Mouse (Mus musculus) gonadal fat pad, adult 2 months (tissue): ENCODE measurements around the gene Vps35l. TPM values are rescaled to one million over a fixed set of nuclear protein-coding genes. Genes with fewer than 3 reads are reported as not detected.

Experiments used
- DNase-seq: peaks from one replicate; pipeline ENCODE4 v3.0.0-alpha.2; 2012; ENCODE audit warnings: low read depth
- polyA plus RNA-seq: library from polyadenylated mRNA; depleted of rRNA; stranded (reverse); fragments of >200 nt; gene quantifications from 2 replicates; pipeline ENCODE4 v1.2.3, GENCODE M21; 2012

The Vps35l gene
- polyA plus RNA-seq, 1 experiment: 53.7 TPM

DNA sequence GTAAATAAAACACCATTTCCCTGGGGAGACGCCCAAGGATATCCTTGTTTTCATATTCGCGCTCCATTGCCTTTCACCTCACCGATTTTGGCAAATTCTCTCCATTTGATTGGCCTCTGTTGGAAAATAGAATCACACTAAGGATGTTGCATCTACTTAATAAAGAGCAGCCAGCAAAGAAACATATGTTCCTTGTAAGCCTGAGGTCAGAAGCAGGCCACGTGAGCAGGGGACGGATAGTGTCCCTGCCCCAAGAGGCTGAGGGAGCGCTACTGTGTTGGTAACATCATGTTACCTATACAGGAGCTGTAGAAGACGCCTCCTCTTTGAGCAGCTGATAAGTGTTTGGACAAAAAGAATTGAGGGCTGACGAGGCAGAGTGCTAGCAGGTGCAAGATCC, 36.5 kb downstream of the Vps35l start:
- no peak for DNase-seq

DNA sequence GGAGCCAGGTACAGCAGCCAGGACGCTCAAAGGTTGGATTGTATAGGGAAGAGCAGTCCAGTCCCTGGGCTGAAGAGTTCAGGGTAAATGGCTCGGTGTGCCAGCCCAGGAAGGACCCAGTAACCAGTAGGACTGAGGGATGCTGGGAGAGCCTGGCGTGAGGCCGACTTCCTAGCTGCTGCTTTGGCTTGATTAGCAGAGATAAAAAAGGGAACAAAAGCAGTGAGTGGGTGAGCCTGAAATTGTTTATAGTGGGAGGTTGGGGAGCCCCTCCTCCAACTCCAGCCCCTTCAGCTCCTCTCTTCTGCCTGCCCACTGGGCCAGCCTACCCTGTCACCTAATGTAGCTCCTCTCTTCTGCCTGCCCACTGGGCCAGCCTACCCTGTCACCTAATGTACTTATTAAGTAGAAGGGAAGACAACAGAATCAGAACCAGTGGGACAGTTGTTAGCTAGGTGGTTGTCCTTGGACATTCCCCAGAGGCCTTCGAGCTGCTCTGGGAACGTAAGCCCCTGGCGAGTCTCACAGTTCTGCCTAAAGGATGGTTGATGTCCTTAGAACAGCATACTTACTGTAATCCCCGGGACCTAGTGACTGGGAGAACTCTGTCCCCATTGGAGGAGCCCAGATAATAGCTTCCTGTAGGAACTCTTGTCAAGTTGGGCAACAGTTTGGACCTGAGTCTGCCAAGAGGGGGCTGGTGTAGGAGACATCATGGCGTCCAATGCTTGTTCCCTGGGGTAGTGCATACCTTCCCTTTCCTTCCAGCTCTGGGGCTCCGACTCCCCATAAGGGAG, 37.8 kb downstream of the Vps35l start:
- DNase-seq: no peak

DNA sequence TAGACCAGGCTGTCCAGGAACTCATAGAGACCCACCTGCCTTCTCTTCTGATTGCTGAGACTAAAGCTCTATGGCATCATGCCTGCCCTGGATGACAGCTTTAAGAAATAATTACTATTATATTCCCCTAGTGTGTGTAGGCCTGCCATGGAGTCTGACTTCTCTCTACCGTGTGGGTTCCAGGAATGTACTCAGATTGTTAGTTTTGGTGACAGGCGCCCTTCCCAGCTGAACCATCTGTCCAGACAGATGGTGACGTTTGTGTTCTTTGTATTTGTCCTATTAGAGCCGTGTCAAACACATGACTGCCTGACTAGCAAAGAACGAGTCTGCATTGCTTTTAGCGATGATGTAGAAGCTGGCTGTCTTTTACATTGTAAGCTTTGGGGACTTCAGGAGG, 38.5 kb downstream of the Vps35l start:
- DNase-seq: no peak

DNA sequence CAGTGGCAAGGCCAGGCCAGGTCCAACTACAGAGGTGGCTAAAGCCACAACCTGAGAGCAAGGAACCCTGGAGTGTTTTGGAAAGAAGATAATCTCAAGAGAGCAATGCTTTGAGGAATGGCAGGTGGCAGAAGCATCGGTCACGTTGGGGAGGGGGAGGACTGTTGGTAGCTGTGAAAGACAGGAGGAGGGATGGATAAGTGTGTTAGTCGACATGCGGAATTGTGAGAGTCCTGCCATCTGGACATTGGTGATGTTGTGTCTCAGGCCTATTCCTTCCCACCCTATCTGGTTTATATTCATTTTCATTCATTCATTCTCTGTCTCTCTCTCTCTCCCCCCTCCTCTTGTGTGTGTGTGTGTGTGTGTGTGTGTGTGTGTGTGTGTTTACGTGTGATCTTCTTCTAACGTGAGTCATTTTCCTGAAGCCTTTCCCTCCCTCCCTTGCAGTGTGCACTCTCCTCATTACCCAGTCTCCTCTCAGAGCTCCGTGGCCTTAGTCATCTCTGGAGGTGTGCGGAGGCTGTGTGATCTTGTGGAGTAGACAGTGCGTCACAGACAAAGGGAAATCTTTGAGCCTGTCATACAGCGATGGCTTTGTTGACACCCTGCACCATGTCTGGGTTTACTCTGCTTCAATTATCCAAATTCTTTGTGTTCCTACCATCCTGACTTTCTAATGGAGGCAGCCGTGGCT, 43.4 kb downstream of the Vps35l start:
- DNase-seq: no peak

DNA sequence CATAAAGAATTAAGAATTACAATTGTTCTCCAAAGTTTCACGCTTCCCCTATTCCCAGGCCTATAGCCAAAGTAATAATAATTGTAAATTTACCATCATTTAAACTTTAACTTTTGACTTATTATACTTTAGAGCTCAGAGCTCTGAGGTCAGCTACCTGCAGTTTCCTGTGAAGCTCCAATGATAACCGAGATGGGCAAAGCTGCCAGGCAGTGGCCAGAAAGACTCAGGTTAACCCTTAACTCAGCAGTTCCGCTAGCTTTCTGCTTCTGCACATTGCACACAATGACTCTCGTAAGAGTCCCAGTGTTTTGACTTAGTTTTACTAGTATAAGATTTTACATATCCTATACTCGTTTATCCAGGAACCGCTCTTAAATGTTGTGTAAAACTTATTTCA, 46.1 kb downstream of the Vps35l start:
- no peak for DNase-seq

DNA sequence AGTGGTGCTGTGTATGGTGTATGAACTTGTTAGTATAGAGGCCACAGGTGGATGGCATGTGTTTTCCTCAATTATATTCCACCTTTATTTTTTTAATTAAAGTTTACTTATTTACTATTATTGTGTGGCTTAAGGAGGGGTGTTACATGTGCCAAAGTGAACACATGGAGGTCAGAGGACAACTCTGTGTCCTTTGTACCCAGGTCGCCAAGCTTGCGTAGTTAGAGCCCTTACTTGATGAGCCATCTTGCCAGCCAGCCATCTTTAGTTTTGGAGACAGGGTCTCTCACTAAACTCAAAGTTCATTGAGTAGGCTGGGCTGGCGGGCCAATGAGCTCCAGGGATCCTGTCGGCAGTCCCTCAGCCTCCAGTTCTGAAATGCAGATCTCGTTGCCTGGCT, 47.3 kb downstream of the Vps35l start:
- no peak for DNase-seq

DNA sequence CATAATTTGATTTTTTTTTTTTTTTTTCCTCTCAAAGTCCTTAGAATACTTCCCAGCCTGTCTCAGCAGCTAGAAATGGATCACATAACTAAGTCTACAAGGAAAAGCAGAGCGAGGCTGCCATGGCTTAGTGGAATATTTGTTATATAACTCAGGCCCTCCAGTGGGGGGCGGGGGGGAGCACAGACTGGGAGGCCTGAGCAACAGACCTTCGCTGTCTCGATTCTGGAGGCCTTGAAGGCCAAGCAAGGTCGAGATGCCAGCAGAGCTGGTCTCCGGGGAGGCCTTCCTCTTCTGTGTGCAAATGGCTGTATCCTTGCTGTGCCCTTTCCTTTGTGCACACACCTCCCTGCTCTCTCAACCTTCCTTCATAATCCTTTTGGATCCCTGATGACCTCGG, 48.5 kb downstream of the Vps35l start:
- DNase-seq: no peak

DNA sequence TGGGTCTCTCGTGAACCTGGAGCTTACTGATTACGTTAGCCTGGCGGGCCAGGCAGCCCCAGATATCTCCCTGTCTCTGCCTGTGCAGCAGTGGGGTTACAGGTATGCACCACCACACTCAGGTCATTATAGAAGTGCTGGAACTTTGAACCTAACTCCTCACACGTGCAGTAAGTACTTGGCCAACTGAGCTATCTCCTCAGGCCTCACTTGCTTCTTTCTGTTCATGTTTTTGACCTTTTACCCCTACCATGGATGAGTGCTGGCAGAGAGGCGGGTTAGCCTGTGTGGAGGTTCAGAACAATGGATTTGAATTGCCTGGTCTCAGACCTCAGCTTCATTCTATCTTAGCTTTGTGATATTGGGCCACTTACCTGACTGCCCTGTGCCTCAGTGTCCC, 50.3 kb downstream of the Vps35l start:
- DNase-seq: no peak

DNA sequence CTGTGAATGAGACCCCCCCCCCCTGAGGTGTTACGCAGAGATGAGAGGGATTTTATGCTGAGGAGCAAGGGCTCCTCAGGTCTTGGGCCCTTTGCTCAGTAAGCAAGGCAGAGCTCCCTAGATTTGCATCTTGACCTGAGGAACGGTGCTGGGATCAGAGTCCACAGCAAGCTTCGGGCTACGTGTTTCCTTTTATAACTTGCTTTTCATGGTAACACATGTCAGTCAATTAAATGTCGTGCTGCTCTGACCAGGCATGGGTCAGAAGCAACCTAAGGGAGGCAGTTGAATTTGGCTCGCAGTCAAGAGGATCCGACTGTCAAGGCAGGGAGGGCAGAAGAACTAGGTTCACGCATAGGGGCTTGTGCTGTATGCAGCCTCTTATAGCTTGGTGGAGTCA, 53.9 kb downstream of the Vps35l start:
- no peak for DNase-seq

DNA sequence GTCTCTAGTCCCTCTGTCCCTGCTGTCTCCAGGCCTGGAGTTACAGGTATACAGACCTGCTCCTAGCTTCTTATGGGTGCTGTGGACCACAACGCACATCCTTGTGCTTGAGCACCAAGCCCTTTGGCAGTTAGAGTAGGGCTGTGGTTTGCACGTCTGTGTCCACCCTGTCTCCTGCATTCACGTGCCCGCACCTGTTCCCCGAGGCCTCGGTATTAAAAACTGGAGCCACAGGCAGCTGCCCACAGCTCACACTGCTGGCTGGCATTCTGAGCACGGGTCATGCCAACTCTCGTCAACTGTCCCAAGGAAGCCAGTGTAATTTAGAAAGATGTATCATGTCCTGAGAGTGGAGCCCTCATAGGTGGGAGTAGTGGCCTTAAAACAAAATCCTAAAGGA, 55.8 kb downstream of the Vps35l start:
- DNase-seq: no peak

DNA sequence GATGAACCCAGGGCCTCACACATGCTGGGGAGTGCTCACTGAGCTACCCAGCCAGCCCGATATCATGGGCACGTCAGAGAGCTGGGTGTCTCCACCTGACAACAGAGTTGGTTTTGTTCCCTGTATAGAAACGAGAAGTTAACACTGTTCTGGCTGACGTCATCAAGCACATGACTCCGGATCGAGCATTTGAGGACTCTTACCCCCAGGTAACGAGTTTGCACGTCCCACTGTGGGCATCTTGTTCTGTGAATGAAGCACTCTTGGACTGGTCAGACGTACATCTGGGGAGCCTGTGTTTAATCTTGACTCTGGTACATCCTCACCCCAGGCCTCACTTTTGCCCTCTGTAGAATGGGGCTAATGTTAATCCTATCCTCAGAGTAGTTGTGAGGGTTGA, 56.8 kb downstream of the Vps35l start:
- no peak for DNase-seq

DNA sequence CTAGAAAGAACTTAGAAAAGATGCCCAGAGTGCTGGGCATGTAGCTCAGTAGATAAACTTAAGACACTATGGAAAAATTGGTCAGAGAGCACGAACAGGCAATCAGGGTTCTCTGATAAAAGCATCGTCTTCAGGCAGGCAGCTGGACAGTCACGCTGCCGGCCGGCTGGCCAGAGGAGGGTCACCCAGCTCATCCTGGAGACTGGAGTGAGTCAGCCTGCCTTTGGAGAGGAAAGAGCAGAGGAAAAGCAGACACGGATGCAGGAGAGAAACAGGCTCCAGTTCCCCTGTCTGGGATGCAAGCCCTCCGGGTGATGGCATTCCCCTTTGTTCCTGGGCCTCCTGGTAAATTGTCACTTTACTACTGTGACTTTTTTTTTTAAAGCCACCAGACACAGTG, 57.6 kb downstream of the Vps35l start:
- DNase-seq: no peak

DNA sequence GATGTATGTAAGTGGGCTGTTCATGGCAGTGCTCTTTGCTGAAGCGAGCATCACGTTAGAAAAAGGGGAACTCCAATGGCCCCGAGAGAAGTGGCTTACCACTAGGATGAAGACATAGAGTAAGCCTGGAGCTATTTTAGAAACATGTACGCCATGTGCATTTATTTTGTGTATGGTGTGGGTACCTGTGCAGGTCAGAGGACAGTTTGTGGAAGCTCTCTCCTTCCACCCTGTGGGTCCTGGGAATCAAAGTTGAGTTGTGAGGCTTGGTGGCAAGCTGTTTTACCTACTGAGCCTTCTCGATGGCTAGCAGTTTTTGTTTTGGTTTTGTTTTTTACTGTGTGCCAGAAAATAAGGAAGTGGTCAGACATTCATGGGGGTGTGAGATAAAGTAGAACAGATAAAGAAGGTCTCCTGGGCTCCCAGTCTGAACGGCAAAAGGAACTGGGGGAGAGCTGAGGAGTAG, 58.1 kb downstream of the Vps35l start:
- DNase-seq: no peak

DNA sequence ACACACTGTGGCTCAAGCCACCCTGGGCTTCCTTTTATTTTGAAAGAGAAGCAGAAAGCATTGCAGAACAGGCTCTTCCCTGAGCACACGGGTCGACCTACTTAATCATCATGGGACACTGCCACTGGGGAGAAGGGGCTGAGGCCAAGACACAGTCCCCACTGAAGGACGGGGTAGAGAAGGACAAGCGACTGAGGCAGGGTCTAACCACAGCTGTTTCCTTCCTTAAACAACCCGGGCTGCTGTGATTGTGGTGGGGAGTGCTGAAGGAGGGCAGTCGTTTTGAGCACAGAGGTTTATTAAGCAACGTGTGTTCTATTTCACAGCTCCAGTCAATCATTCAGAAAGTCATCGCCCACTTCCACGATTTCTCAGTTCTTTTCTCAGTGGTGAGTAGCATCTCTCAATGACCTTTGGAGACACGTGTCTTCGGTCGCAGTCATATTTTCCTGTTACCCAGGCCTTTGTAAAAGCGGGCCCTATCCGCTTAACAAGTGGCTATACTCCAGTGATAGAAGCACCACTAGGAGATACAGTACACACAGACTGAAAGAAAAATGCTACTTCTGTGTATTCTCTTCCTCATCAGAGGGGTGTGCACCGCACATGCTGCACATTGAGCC, 60.2 kb downstream of the Vps35l start:
- DNase-seq: no peak

DNA sequence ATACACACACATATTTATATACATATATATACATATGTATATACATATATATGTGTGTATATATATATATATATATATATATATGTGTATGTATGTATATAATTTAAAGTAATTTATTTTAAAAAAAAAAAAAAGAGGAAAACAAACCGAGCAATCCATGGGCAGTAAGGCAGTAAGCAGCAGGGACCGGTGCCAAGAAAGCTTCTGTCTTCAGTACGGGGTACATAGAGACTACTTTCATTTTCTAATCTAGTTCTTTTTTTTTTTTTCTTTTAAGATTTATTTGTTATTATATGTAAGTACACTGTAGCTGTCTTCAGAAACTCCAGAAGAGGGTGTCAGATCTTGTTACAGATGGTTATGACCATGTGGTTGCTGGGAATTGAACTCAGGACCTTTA, 61.8 kb downstream of the Vps35l start:
- no peak for DNase-seq

DNA sequence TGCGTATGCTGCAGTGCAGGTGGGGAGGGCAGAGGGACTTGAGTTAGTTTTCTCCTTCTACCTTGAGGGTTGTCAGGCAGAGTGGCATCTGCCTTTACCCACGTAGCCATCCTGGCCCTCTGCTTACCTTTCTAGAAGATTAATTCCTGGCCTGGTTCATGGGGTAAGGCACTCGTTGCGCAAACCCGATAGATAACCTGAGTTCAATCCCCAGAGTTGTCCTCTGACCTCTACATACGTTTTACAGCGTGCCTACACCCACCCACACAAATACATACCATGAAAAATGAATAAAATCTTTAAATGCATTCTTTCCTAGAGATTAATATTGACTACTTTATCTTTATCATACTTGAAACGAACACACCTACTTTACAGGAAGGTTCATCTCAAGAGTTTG, 63.4 kb downstream of the Vps35l start:
- no peak for DNase-seq

DNA sequence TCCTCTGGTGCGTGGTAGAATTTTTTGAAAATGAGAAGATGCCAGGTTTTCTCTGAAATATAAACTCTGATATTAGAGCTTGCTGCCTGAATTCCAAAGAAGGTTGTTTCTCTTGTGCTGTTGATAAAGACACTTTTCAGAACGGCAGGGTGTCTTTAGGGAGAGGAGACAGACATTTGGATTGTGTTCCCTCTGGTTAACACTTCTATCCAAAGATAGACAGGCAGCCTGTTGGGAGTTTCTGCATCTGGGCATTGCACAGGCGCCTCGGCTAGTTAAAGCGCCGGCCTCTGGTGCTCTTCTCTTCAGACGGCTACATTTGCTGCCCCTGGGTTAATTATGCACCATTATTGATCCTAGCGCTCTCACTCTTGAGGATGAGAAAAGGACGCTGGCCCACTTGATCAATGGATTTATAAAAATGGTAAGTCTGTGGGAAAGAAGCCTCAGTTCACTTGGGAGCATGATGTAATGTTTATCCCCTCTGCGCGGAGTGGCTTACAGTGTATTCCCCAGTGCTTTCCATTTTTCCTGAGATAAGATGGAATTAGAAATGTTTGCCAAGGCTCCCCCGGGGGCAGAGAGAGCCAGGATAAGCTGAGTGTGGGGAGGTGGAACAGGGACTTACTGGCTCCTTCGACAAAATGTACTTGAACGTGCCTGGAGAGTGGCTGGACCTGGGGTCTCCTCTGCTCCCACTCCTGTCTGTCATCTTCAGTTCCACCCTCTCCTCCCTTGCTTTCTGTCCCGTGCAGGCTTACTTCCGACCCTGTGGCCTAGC, 66.8 kb downstream of the Vps35l start:
- no peak for DNase-seq

DNA sequence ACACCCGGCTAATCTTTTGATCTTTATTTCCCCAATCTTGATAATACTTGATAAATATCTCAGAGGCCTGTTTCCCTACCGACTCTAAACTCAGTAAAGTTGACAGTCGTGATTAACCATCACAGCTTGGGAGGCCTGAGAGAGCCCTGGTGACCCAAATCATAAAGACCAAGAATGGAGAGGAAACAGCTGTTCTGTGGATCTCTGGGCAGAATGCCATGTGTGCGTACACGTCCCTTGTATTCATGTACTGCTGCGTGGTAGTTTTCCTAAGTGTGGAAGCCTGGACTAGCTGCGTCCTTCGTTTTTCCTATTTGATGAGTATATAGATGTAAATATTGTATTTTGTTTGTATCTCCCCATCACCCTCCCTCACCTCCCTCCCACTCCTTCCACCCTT, 67.9 kb downstream of the Vps35l start:
- DNase-seq: no peak

DNA sequence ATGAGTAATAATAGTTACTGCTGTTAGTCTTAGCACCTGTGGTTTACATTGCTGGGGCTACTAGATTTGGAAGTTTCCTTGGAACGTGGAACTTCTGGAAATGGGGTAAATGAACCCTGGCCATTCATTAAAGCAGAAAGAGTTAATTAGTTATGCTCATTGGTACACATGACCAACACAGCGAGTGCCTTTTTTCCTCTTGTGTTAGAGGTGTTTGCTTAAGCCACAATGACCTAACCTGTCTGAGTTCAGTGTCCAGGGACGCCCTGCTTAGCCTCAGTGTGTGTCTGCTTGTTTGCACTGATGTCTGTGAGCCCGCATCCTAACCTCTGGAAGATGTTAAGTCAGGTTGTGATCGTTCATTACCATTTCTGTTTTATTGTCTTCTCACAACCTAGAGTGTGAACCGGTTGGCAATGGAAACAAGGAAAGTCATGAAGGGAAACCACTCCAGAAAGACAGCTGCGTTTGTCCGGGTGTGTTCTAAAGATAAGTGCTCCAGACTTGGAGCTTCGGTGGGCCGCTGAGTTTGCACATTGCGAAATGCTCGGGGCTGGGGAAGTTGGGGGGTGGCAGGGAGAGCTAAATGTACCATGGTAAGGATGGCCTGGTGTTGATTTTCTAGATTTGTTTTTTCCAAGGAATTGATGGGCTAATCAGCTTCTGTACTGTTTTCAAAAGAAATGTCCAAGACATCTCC, 71.5 kb downstream of the Vps35l start:
- DNase-seq: no peak

DNA sequence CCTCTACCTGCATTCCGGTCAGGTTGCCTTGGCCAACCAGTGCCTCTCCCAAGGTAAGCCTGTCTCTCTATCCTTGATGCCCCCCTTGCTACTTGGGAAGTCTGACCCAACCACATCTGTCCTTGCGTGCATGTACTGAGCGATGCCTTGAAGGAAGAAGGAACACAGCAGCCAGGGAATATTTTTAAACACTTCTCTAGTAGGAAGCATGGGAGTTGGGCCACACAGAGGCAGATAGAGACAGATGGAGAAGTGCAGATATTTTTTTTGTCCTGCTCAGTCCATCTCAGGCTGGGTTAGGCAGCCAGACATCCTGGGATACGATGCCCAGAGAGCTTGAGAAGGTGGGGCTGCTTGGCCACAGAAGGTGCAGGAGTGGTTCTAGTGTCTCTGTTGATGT, 73.6 kb downstream of the Vps35l start:
- DNase-seq: no peak

DNA sequence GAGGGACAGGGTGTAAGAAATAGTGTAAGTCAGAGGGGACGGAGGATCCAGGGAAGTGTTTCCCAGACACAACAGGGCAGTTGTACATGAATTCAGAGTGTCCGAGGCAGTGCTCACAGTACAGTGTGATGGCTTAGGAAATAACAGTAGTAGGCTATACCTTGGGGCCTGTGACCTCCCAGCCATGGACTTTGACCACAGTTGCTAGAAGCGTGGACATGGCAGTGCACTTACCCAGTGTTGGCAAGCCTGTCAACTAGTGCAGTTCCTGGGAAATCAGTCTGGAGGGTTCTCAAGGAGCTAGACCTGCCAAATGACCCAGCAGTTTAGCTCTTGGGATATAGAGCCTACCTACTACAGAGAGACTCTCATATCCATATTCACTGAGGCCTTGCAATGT, 76.2 kb downstream of the Vps35l start:
- no peak for DNase-seq

DNA sequence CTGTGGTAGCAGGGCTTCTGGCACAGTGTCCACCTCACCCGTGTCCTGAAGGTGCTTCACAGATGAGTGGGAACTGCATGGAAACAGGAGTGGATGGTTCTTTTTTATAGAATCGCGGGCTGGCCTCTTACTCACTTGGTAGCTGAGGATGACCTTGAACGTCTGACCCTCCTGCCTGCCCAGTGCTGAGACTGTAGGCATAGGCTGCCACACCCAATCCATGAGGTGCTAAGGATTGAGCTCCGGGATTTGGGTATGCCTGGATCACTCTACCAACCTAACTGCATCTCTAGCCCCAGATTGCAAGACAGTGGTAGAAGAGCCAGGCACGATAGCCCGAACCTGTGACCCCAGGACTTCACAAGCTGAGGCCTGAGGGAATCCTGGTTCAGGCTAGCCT, 77.7 kb downstream of the Vps35l start:
- no peak for DNase-seq
